ENCODE assay signal across 19 mouse cellular contexts in the genomic region with DNA sequence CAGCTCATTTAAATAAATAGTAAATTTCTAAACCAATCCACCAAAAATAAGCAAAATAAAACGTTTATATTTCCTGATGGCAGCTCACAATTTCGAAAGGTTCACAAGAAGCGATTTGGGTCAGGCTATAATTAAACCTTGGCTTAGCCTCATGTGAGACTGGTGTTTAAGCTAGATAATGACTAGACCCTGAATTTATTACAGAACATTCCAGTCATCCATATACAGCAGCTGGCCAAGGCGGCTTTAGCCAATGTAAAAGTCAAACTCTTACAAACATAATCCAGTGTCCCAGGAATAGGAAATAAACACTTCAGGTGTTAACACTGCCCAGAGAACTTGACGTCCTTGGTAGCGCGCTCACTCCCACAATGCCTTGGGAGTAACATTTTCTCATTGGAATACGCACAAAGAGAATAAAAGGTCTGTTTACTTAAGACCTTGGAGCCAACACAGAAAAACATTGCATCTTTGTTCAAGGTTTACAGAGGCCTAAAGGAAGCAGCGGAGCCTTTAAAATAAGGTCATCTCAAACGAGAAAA. TPM values are rescaled to one million over a fixed set of nuclear protein-coding genes. Genes with fewer than 3 reads are reported as not detected.
DNase-seq lines count a peak whose midpoint lies in the region; ATAC-seq lines count a peak whose summit lies in the region.
"Had no signal": no experiment of that assay in that cellular context is flagged by ENCODE, and none has a peak within 500 bp of the region (broad histone marks: within the 10 kb centered on the region; RNA-seq: fewer than 3 reads in every experiment).

No protein-coding gene starts in this region.

- H3K9me3 ChIP-seq in heart, embryonic 15.5 days (replicated peaks) = no peaks in the 10 kb centered on the region
- no peaks in the 10 kb centered on the region for H3K9me3 ChIP-seq in midbrain, embryonic 14.5 days (ENCODE audit: control insufficient read depth, low read length)
- no peaks in the 10 kb centered on the region for H3K9me3 ChIP-seq in midbrain, embryonic 11.5 days (ENCODE audit: control insufficient read depth, low read length)
- H3K9me3 ChIP-seq: embryonic facial prominence, embryonic 13.5 days; forebrain, embryonic 13.5 days; limb, embryonic 13.5 days; liver, embryonic 15.5 days; megakaryocyte, embryonic 14.5 days had no signal

- no peaks in the 10 kb centered on the region for H3K27me3 ChIP-seq in heart, embryonic 15.5 days
- H3K27me3 ChIP-seq in midbrain, embryonic 14.5 days (ENCODE audit: control insufficient read depth, insufficient read depth, low read length) = no peaks in the 10 kb centered on the region
- no peaks in the 10 kb centered on the region for H3K27me3 ChIP-seq in midbrain, embryonic 11.5 days (ENCODE audit: control insufficient read depth, insufficient read depth, low read length)
- H3K27me3 ChIP-seq: embryonic facial prominence, embryonic 13.5 days; forebrain, embryonic 13.5 days; limb, embryonic 13.5 days; liver, embryonic 15.5 days; megakaryocyte, embryonic 14.5 days had no signal

- H3K9ac ChIP-seq in heart, embryonic 15.5 days = no peak overlapping the region
- no peak overlapping the region for H3K9ac ChIP-seq in midbrain, embryonic 14.5 days (replicated peaks; ENCODE audit: low read length)
- no peak overlapping the region for H3K9ac ChIP-seq in midbrain, embryonic 11.5 days (ENCODE audit: low read length)
- H3K9ac ChIP-seq: embryonic facial prominence, embryonic 13.5 days; forebrain, embryonic 13.5 days; limb, embryonic 13.5 days; liver, embryonic 15.5 days had no signal

- intact Hi-C loops in heart, postnatal 14 days (cut with DNase I) = no loop called here

- peak overlapping the region; percentile 58 for H3K27ac ChIP-seq in heart, embryonic 15.5 days
- H3K27ac ChIP-seq in midbrain, embryonic 14.5 days (replicated peaks; ENCODE audit: low read depth, low read length) = 0 out of 2 replicates have a peak overlapping the region, but pooled peaks have one; percentile 33
- no peak overlapping the region for H3K27ac ChIP-seq in midbrain, embryonic 11.5 days (ENCODE audit: low read depth, low read length)
- H3K27ac ChIP-seq: embryonic facial prominence, embryonic 13.5 days; limb, embryonic 13.5 days; liver, embryonic 15.5 days had no signal

- no peak overlapping the region for H3K4me2 ChIP-seq in heart, embryonic 15.5 days
- no peak overlapping the region for H3K4me2 ChIP-seq in midbrain, embryonic 14.5 days (ENCODE audit: low read length)
- no peak overlapping the region for H3K4me2 ChIP-seq in midbrain, embryonic 11.5 days
- H3K4me2 ChIP-seq: embryonic facial prominence, embryonic 13.5 days; forebrain, embryonic 13.5 days; limb, embryonic 13.5 days; liver, embryonic 15.5 days had no signal

- DNase-seq in heart, postnatal 14 days = no peak
- no peak for DNase-seq in midbrain, embryonic 14.5 days
- DNase-seq in midbrain, embryonic 11.5 days (ENCODE audit: low spot score, missing footprints) = no peak
- peak; percentile 29 for DNase-seq in heart, postnatal 4 days
- peak; percentile 31 for DNase-seq in lung, postnatal 36 days
- no peak for DNase-seq in layer of hippocampus, postnatal 36 days
- DNase-seq: adrenal gland, adult 8-10 months; cerebellum, adult 11-12 months; cerebellum, postnatal 36 days; kidney, postnatal 10 days; thymus, adult 2 months had no signal

- peaks cover 28% of the 10 kb centered on the region for H3K4me1 ChIP-seq in heart, embryonic 15.5 days (replicated peaks)
- H3K4me1 ChIP-seq in midbrain, embryonic 14.5 days (ENCODE audit: control insufficient read depth, insufficient read depth, low read length) = peaks cover 11% of the 10 kb centered on the region
- H3K4me1 ChIP-seq in midbrain, embryonic 11.5 days (ENCODE audit: control insufficient read depth, insufficient read depth, low read length) = 0 out of 2 replicates have a peak, but pooled peaks cover 2% of the 10 kb centered on the region

- no peak overlapping the region for H3K4me3 ChIP-seq in heart, embryonic 15.5 days
- H3K4me3 ChIP-seq in midbrain, embryonic 14.5 days (replicated peaks; ENCODE audit: low read depth, low read length) = no peak overlapping the region
- H3K4me3 ChIP-seq in midbrain, embryonic 11.5 days (ENCODE audit: low read depth, low read length) = no peak overlapping the region
- H3K4me3 ChIP-seq: embryonic facial prominence, embryonic 13.5 days; forebrain, embryonic 13.5 days; limb, embryonic 13.5 days; liver, embryonic 15.5 days; megakaryocyte, embryonic 14.5 days had no signal

- peaks cover 32% of the 10 kb centered on the region for H3K36me3 ChIP-seq in heart, embryonic 15.5 days
- H3K36me3 ChIP-seq in midbrain, embryonic 14.5 days (ENCODE audit: control insufficient read depth, insufficient read depth, low read length) = peaks cover 48% of the 10 kb centered on the region
- H3K36me3 ChIP-seq in midbrain, embryonic 11.5 days (ENCODE audit: control insufficient read depth, insufficient read depth, low read length) = peaks cover 18% of the 10 kb centered on the region
- H3K36me3 ChIP-seq: G1E had no signal

- 66% methylated on average over 10 of the region's 10 CpGs for WGBS in heart, embryonic 15.5 days
- 81% methylated on average over 10 of the region's 10 CpGs for WGBS in midbrain, embryonic 14.5 days
- 83% methylated on average over 10 of the region's 10 CpGs for WGBS in midbrain, embryonic 11.5 days

- ATAC-seq in heart, embryonic 15.5 days (replicated peaks; ENCODE audit: insufficient number of reproducible peaks, insufficient read depth, low FRiP score, low read depth) = no peak
- no peak for ATAC-seq in midbrain, embryonic 14.5 days (ENCODE audit: low FRiP score, low TSS enrichment)
- ATAC-seq in midbrain, embryonic 11.5 days (ENCODE audit: low FRiP score) = no peak
- ATAC-seq: forebrain, embryonic 13.5 days; inflammation-experienced regulatory T-cells, adult 6 months had no signal

RNA-seq across cellular contexts. Expression of gene Slc38a1, which starts 50.8 kb away (rescaled TPM):
- polyA plus RNA-seq in heart, embryonic 15.5 days (2015; fragmentation: Nextera tagmentation; extraction: Ambion mirVana) = 66.1 and 67.8 TPM in 2 replicates
- total RNA-seq in heart, postnatal 14 days (2021) = 10 to 100 TPM; 33.6 to 35.4 TPM
- 147 and 150 TPM in 2 replicates for polyA plus RNA-seq in midbrain, embryonic 14.5 days (2014; fragmentation: Nextera tagmentation; extraction: Ambion mirVana)
- 109 TPM in 2 replicates for polyA plus RNA-seq in midbrain, embryonic 11.5 days (2014; fragmentation: Nextera tagmentation; extraction: Ambion mirVana)
- 10 to 100 TPM; 88.2 to 90.4 TPM for total RNA-seq in heart, postnatal 4 days (2021)
- total RNA-seq in layer of hippocampus, postnatal 36 days (2021) = 10 to 100 TPM; 78.3 to 79.3 TPM
- polyA plus RNA-seq: G1E had no signal

Comparison
In these comparisons a context has a peak if more than half of its experiments do, and no peak if none do; other contexts are left out.
1. DNase-seq: peak in heart, postnatal 4 days (single experiment) and lung, postnatal 36 days (single experiment); none in heart, postnatal 14 days (0 of 2), midbrain, embryonic 14.5 days (single experiment), midbrain, embryonic 11.5 days (single experiment) and layer of hippocampus, postnatal 36 days (0 of 2).